Mouse (Mus musculus): ENCODE measurements around the gene Grin2d. TPM values are rescaled to one million over a fixed set of nuclear protein-coding genes. Genes with fewer than 3 reads are reported as not detected.
A peak's percentile ranks its signal among the peaks of the same experiment; 100 is the strongest.
"Not testable (repeated sequence)": the region's sequence is repeated elsewhere in the genome, so short reads cannot be mapped to it uniquely, and the experiment has no call there.

Gene Grin2d
- polyA plus RNA-seq, 1 experiment from 2014 or later = 0.33 TPM

GRCm38 (mm10) chr7:45916056-45917003, 38.2 kb upstream of the Grin2d start:
- peak; percentile 72 for DNase-seq (ENCODE audit: low spot score)
- Histone ChIP-seq H3K27ac (peak overlapping the region; percentile 84), H3K4me1 (replicated peaks) (peaks cover 45% of the 10 kb centered on the region), H3K9me3 (no peaks in the 10 kb centered on the region), H3K4me3 (peak overlapping the region; percentile 36), H3K27me3 (ENCODE audit: insufficient read depth, poor library complexity, severe bottlenecking) (peaks cover 19% of the 10 kb centered on the region), H3K36me3 (peaks cover 13% of the 10 kb centered on the region)
- WGBS = 39% methylated on average over 26 of the region's 26 CpGs

- H3K36me3 ChIP-seq = peaks cover 26% of the 10 kb centered on the region
- peaks cover 10% of the 10 kb centered on the region for H3K27me3 ChIP-seq (ENCODE audit: insufficient read depth, poor library complexity, severe bottlenecking)
- H3K4me3 ChIP-seq = no peak overlapping the region
- H3K9me3 ChIP-seq = peaks cover 2% of the 10 kb centered on the region; the same call in 1 of the 2 replicates
- H3K27ac ChIP-seq = no peak overlapping the region
- peaks cover 33% of the 10 kb centered on the region for H3K4me1 ChIP-seq (replicated peaks)
- DNase-seq (ENCODE audit: low spot score) = no peak
- WGBS = 85% methylated on average over 5 of the region's 5 CpGs
Observed at GRCm38 (mm10) chr7:45915011-45915410, 36.8 kb upstream of the Grin2d start.

GRCm38 (mm10) chr7:45914067-45914466, 35.9 kb upstream of the Grin2d start:
- H3K4me3 ChIP-seq = no peak overlapping the region
- 91% methylated on average over 6 of the region's 6 CpGs for WGBS
- no peak for DNase-seq (ENCODE audit: low spot score)
- H3K4me1 ChIP-seq (replicated peaks) = peaks cover 24% of the 10 kb centered on the region
- H3K36me3 ChIP-seq = peaks cover 36% of the 10 kb centered on the region
- H3K27me3 ChIP-seq (ENCODE audit: insufficient read depth, poor library complexity, severe bottlenecking) = peaks cover 2% of the 10 kb centered on the region; the same call in 1 of the 2 replicates
- peaks cover 4% of the 10 kb centered on the region; the same call in 1 of the 2 replicates for H3K9me3 ChIP-seq
- H3K27ac ChIP-seq = peak overlapping the region; percentile 35

- Histone ChIP-seq H3K9me3 (peaks cover 4% of the 10 kb centered on the region; the same call in 1 of the 2 replicates), H3K27ac (no peak overlapping the region), H3K36me3 (peaks cover 62% of the 10 kb centered on the region), H3K4me3 (no peak overlapping the region), H3K27me3 (ENCODE audit: insufficient read depth, poor library complexity, severe bottlenecking) (no peaks in the 10 kb centered on the region), H3K4me1 (replicated peaks) (no peaks in the 10 kb centered on the region)
- WGBS = 93% methylated on average over 16 of the region's 16 CpGs
- DNase-seq (ENCODE audit: low spot score) = no peak
Observed at GRCm38 (mm10) chr7:45909145-45909544, 31.0 kb upstream of the Grin2d start.

GRCm38 (mm10) chr7:45908384-45908783, 30.2 kb upstream of the Grin2d start:
- H3K27me3 ChIP-seq (ENCODE audit: insufficient read depth, poor library complexity, severe bottlenecking) = no peaks in the 10 kb centered on the region
- H3K4me1 ChIP-seq (replicated peaks) = no peaks in the 10 kb centered on the region
- H3K27ac ChIP-seq = no peak overlapping the region
- no peak overlapping the region for H3K4me3 ChIP-seq
- peaks cover 56% of the 10 kb centered on the region for H3K36me3 ChIP-seq
- peaks cover 7% of the 10 kb centered on the region; the same call in 1 of the 2 replicates for H3K9me3 ChIP-seq
- no peak for DNase-seq (ENCODE audit: low spot score)

GRCm38 (mm10) chr7:45906622-45907021, 28.4 kb upstream of the Grin2d start:
- no peak overlapping the region for H3K4me3 ChIP-seq
- no peaks in the 10 kb centered on the region for H3K4me1 ChIP-seq (replicated peaks)
- DNase-seq (ENCODE audit: low spot score) = no peak
- H3K36me3 ChIP-seq = peaks cover 50% of the 10 kb centered on the region
- 87% methylated on average over 9 of the region's 9 CpGs for WGBS
- H3K9me3 ChIP-seq = peaks cover 7% of the 10 kb centered on the region; the same call in 1 of the 2 replicates
- no peaks in the 10 kb centered on the region for H3K27me3 ChIP-seq (ENCODE audit: insufficient read depth, poor library complexity, severe bottlenecking)
- no peak overlapping the region for H3K27ac ChIP-seq

- WGBS = 82% methylated on average over 12 of the region's 12 CpGs
- Histone ChIP-seq H3K9me3 (0 out of 2 replicates have a peak, but pooled peaks cover 3% of the 10 kb centered on the region), H3K27me3 (ENCODE audit: insufficient read depth, poor library complexity, severe bottlenecking) (no peaks in the 10 kb centered on the region), H3K36me3 (peaks cover 12% of the 10 kb centered on the region; the same call in 1 of the 2 replicates), H3K4me3 (no peak overlapping the region), H3K4me1 (replicated peaks) (peaks cover 9% of the 10 kb centered on the region), H3K27ac (no peak overlapping the region)
- DNase-seq (ENCODE audit: low spot score) = no peak
Observed at GRCm38 (mm10) chr7:45902481-45903002, 24.4 kb upstream of the Grin2d start.

GRCm38 (mm10) chr7:45901562-45901961, 23.4 kb upstream of the Grin2d start:
- H3K4me3 ChIP-seq = no peak overlapping the region
- H3K4me1 ChIP-seq (replicated peaks) = peaks cover 15% of the 10 kb centered on the region
- DNase-seq (ENCODE audit: low spot score) = peak; percentile 25
- 63% methylated on average over 5 of the region's 5 CpGs for WGBS
- H3K27ac ChIP-seq = no peak overlapping the region
- 0 out of 2 replicates have a peak, but pooled peaks cover 3% of the 10 kb centered on the region for H3K9me3 ChIP-seq
- H3K27me3 ChIP-seq (ENCODE audit: insufficient read depth, poor library complexity, severe bottlenecking) = no peaks in the 10 kb centered on the region
- peaks cover 4% of the 10 kb centered on the region; the same call in 1 of the 2 replicates for H3K36me3 ChIP-seq

- Histone ChIP-seq H3K4me3 (peak overlapping the region; percentile 60; the same call in 1 of the 2 replicates), H3K27ac (peak overlapping the region; percentile 90; the same call in 1 of the 2 replicates), H3K4me1 (replicated peaks) (peaks cover 20% of the 10 kb centered on the region)
- 58% methylated on average over 4 of the region's 4 CpGs for WGBS
- not testable (repeated sequence) for H3K9me3 ChIP-seq; DNase-seq (ENCODE audit: low spot score); H3K36me3 ChIP-seq; H3K27me3 ChIP-seq (ENCODE audit: insufficient read depth, poor library complexity, severe bottlenecking)
Observed at GRCm38 (mm10) chr7:45898125-45898524, 19.9 kb upstream of the Grin2d start.

- Histone ChIP-seq H3K27ac (peak overlapping the region; percentile 90), H3K36me3 (no peaks in the 10 kb centered on the region), H3K27me3 (ENCODE audit: insufficient read depth, poor library complexity, severe bottlenecking) (peaks cover 9% of the 10 kb centered on the region), H3K4me3 (peak overlapping the region; percentile 60), H3K4me1 (replicated peaks) (peaks cover 20% of the 10 kb centered on the region), H3K9me3 (no peaks in the 10 kb centered on the region)
- WGBS = under 1% methylated on average over 19 of the region's 19 CpGs
- no peak for DNase-seq (ENCODE audit: low spot score)
Observed at GRCm38 (mm10) chr7:45897258-45897757, 19.1 kb upstream of the Grin2d start.

GRCm38 (mm10) chr7:45896517-45897257, 18.5 kb upstream of the Grin2d start, which contains the start of the genes Syngr4 and Tmem143:
Gene Syngr4, minus strand, starts transcription at chr7:45896714.
Gene Tmem143, plus strand, starts transcription at chr7:45896941.
- Histone ChIP-seq H3K27me3 (ENCODE audit: insufficient read depth, poor library complexity, severe bottlenecking) (peaks cover 9% of the 10 kb centered on the region), H3K27ac (peak within 1 kb of the TSS; percentile 90), H3K9me3 (no peaks in the 10 kb centered on the region), H3K36me3 (no peaks in the 10 kb centered on the region), H3K4me3 (peak within 1 kb of the TSS; percentile 60), H3K4me1 (replicated peaks) (peaks cover 20% of the 10 kb centered on the region)
- WGBS = under 1% methylated on average over 40 of the region's 40 CpGs
- peak; percentile 96 for DNase-seq (ENCODE audit: low spot score)

GRCm38 (mm10) chr7:45895931-45896516, 17.8 kb upstream of the Grin2d start:
- peak overlapping the region; percentile 60 for H3K4me3 ChIP-seq
- H3K27me3 ChIP-seq (ENCODE audit: insufficient read depth, poor library complexity, severe bottlenecking) = peaks cover 9% of the 10 kb centered on the region
- peak overlapping the region; percentile 86 for H3K27ac ChIP-seq
- peaks cover 20% of the 10 kb centered on the region for H3K4me1 ChIP-seq (replicated peaks)
- no peaks in the 10 kb centered on the region for H3K9me3 ChIP-seq
- no peaks in the 10 kb centered on the region for H3K36me3 ChIP-seq
- DNase-seq (ENCODE audit: low spot score) = no peak
- 77% methylated on average over 6 of the region's 6 CpGs for WGBS
